Mouse (Mus musculus): ENCODE measurements around the gene Lsm14b. TPM values are rescaled to one million over a fixed set of nuclear protein-coding genes. Genes with fewer than 3 reads are reported as not detected.

Lsm14b gene
- total and polyA plus RNA-seq, 2 experiments from 2014 or later, result 23.6 to 118 TPM

DNA sequence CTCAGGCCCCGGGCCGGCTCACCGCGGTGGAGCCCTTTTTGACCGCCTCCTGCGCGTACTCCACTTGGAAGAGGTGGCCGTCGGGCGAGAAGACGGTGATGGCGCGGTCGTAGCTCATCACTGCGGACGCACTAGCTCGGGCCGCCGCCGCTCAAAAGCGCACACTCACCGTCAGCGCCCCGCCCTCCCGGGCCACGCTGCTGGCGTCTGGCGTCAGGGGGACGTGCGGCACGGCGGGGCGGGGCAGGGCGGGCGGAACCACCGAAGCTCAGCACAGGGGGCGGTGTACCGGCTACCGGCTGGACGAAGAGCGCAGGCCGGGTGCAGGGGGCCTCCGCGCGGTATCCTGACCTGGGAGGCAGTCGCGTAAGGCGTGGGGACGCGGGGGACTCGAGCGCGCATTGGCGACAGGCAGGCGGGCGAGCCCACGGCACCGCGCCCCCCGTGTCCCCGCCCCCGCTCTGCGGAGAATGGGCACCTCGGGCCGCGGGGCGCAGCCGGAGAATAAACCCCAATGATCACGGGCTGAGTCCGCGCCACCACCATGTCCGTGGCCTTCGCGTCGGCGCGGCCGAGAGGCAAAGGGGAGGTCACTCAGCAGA is 17.6 kb downstream of the Lsm14b start, which contains the start of the genes Psma7 and Ss18l1:
Gene Psma7 (minus strand): TSS at position 178 of the 602 bp plus-strand sequence.
Gene Ss18l1 (plus strand): TSS at position 254 of the 602 bp plus-strand sequence.
- TF ChIP-seq CTCF (IDR thresholded peaks at IDR 0.05), result peak; percentile 42
- Histone ChIP-seq H3K4me1 (ENCODE audit: insufficient read depth, low read length) (peaks cover 16% of the 10 kb centered on the region), H3K27me3 (ENCODE audit: insufficient read depth, low read length) (no peaks in the 10 kb centered on the region), H3K4me2 (ENCODE audit: low read depth, low read length, poor library complexity, severe bottlenecking) (peak within 1 kb of the TSS; percentile 79), H3K27ac (ENCODE audit: low read depth, low read length) (peak within 1 kb of the TSS; percentile 99), H3K9me3 (ENCODE audit: low read length) (no peaks in the 10 kb centered on the region), H3K36me3 (ENCODE audit: insufficient read depth, low read length) (peaks cover 21% of the 10 kb centered on the region), H3K4me3 (ENCODE audit: low read depth, low read length) (peak within 1 kb of the TSS; percentile 98), H3K9ac (replicated peaks; ENCODE audit: low read length, poor library complexity, severe bottlenecking) (peak within 1 kb of the TSS; percentile 92)
- under 1% methylated on average over 69 of the region's 78 CpGs for WGBS
- DNase-seq (ENCODE audit: low spot score) (peak; percentile 95), ATAC-seq (ENCODE audit: low FRiP score) (peak; percentile 96)

DNA sequence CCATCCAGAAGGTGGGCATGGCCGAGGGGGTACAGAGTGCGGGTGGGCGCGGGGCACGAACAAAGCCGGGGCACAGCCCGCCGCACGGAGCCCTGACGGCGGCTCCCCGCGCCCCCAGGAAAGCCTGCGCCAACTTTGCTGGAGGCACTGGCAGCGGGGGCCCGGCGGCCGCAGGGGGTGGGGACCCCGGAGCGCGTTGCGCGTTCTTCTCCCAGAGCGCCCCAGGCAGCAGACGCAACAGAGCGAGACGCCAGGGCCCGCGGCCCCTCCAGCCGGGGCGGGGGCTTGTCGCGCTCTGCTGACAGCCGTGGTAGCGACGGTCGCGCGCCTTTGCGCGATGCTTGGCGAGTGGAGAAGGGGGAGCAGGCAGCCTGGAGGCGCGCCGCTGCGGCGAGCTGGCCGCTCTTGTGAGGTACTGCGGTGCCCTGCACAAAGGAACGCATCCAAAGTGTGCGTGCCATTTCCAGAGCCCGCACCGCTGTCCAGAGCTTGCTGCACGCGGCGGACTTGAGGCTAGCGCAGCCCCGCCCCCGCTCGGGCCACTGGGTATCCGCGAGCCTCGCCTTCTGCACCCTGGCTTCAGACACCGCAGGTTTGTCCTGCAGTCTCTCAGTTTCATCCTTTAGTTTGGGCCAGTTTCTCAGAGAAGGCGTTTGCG is 18.2 kb downstream of the Lsm14b start:
- peak overlapping the region; percentile 79 for H3K4me2 ChIP-seq (ENCODE audit: low read depth, low read length, poor library complexity, severe bottlenecking)
- 0% methylated on average over 50 of the region's 66 CpGs for WGBS
- H3K27ac ChIP-seq (ENCODE audit: low read depth, low read length), result peak overlapping the region; percentile 99
- no peaks in the 10 kb centered on the region for H3K9me3 ChIP-seq (ENCODE audit: low read length)
- peak overlapping the region; percentile 92 for H3K9ac ChIP-seq (replicated peaks; ENCODE audit: low read length, poor library complexity, severe bottlenecking)
- no peaks in the 10 kb centered on the region for H3K27me3 ChIP-seq (ENCODE audit: insufficient read depth, low read length)
- peaks cover 16% of the 10 kb centered on the region; the same call in 1 of the 2 replicates for H3K36me3 ChIP-seq (ENCODE audit: insufficient read depth, low read length)
- H3K4me3 ChIP-seq (ENCODE audit: low read depth, low read length), result peak overlapping the region; percentile 98
- DNase-seq (ENCODE audit: low spot score), result peak; percentile 77
- peak; percentile 76 for ATAC-seq (ENCODE audit: low FRiP score)
- TF ChIP-seq CTCF (IDR thresholded peaks at IDR 0.05), result no peak
- peaks cover 16% of the 10 kb centered on the region for H3K4me1 ChIP-seq (ENCODE audit: insufficient read depth, low read length)

DNA sequence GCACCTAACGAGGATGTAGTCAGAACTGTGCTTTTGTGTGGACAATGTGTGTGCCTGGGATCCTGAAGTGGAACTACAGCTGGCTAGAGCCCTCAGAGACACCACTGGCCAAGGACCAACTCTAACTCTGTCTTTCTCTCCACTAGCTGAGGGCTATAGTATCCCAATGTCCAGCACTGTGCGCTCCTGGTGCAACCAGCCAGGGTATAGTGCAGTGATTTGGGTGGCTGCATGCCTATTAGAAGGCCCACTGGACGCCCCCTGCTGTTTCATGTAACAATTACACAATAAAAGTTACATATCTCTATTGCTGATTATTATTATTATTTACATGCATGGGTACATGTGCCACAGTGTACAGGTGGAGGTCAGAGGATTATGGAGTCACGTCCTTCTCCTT is 20.5 kb downstream of the Lsm14b start:
- Histone ChIP-seq H3K27me3 (ENCODE audit: insufficient read depth, low read length) (no peaks in the 10 kb centered on the region), H3K36me3 (ENCODE audit: insufficient read depth, low read length) (0 out of 2 replicates have a peak, but pooled peaks cover 5% of the 10 kb centered on the region), H3K9me3 (ENCODE audit: low read length) (no peaks in the 10 kb centered on the region), H3K4me1 (ENCODE audit: insufficient read depth, low read length) (peaks cover 14% of the 10 kb centered on the region), H3K27ac (ENCODE audit: low read depth, low read length) (no peak overlapping the region), H3K9ac (replicated peaks; ENCODE audit: low read length, poor library complexity, severe bottlenecking) (no peak overlapping the region), H3K4me3 (ENCODE audit: low read depth, low read length) (no peak overlapping the region), H3K4me2 (ENCODE audit: low read depth, low read length, poor library complexity, severe bottlenecking) (no peak overlapping the region)
- 54% methylated on average over 4 of the region's 4 CpGs for WGBS
- DNase-seq (ENCODE audit: low spot score) (peak; percentile 57), ATAC-seq (ENCODE audit: low FRiP score) (no peak)
- peak; percentile 75 for TF ChIP-seq CTCF (IDR thresholded peaks at IDR 0.05)

DNA sequence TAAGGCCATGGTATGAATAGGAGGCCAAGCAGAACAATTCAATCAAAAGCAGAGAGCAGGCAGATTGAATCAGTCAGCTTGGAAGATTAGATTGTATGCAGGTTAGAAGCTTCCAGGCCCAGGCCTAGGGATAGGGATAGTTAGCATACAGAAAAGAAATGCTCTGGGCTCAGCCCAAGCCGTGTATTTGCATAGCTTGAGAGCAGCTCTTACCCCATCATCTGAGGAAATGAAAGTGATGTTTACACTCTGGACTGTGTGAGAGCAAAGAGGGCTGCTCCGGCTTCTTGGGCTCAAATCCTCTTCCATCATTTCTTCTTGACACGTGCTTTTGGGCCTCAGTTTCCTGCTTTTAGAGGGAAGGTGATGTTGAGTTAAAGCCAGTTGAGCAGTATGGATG is 22.8 kb downstream of the Lsm14b start:
- Histone ChIP-seq H3K9ac (replicated peaks; ENCODE audit: low read length, poor library complexity, severe bottlenecking) (no peak overlapping the region), H3K27me3 (ENCODE audit: insufficient read depth, low read length) (no peaks in the 10 kb centered on the region), H3K4me2 (ENCODE audit: low read depth, low read length, poor library complexity, severe bottlenecking) (no peak overlapping the region), H3K4me3 (ENCODE audit: low read depth, low read length) (no peak overlapping the region), H3K4me1 (ENCODE audit: insufficient read depth, low read length) (peaks cover 7% of the 10 kb centered on the region), H3K27ac (ENCODE audit: low read depth, low read length) (no peak overlapping the region), H3K36me3 (ENCODE audit: insufficient read depth, low read length) (peaks cover 8% of the 10 kb centered on the region), H3K9me3 (ENCODE audit: low read length) (no peaks in the 10 kb centered on the region)
- no peak for DNase-seq (ENCODE audit: low spot score)
- 93% methylated on average over 3 of the region's 3 CpGs for WGBS
- no peak for ATAC-seq (ENCODE audit: low FRiP score)
- TF ChIP-seq CTCF (IDR thresholded peaks at IDR 0.05), result no peak

DNA sequence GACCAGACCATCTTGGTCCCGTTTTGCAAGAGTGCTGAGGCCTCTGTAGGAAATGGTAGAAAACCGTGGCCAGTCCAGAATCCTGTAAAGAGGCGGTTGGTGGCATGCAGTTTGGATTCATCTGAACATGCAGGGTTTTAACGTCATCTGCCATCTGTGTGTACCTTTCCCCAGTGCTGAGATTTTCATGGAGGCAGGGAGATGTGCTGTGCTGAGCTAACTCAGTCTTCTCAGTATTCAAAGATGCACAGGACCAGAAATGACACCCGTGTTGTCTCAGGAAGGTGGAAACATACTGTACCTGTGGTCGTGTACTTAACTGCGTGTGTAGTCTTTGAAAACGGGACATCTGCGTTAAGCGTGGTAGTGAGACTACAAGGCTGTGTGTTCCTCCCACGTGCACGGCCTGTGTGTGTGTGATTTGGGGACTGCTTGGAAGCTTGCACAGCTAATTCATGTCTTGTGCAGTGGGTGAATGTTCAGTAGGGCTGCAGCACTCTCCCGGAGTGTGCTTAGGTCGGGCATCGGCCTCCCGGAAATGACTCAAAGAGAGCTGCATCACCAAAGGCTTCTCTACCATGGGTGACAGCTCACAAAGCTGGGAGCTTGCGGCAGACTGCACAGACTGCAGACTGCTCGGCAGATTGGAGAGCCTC is 23.3 kb downstream of the Lsm14b start:
- Histone ChIP-seq H3K9ac (replicated peaks; ENCODE audit: low read length, poor library complexity, severe bottlenecking) (no peak overlapping the region), H3K36me3 (ENCODE audit: insufficient read depth, low read length) (peaks cover 13% of the 10 kb centered on the region), H3K4me3 (ENCODE audit: low read depth, low read length) (no peak overlapping the region), H3K27me3 (ENCODE audit: insufficient read depth, low read length) (no peaks in the 10 kb centered on the region), H3K27ac (ENCODE audit: low read depth, low read length) (no peak overlapping the region), H3K4me1 (ENCODE audit: insufficient read depth, low read length) (peaks cover 7% of the 10 kb centered on the region), H3K4me2 (ENCODE audit: low read depth, low read length, poor library complexity, severe bottlenecking) (no peak overlapping the region), H3K9me3 (ENCODE audit: low read length) (no peaks in the 10 kb centered on the region)
- WGBS, result 95% methylated on average over 18 of the region's 18 CpGs
- TF ChIP-seq CTCF (IDR thresholded peaks at IDR 0.05), result no peak
- no peak for ATAC-seq (ENCODE audit: low FRiP score)
- DNase-seq (ENCODE audit: low spot score), result no peak

DNA sequence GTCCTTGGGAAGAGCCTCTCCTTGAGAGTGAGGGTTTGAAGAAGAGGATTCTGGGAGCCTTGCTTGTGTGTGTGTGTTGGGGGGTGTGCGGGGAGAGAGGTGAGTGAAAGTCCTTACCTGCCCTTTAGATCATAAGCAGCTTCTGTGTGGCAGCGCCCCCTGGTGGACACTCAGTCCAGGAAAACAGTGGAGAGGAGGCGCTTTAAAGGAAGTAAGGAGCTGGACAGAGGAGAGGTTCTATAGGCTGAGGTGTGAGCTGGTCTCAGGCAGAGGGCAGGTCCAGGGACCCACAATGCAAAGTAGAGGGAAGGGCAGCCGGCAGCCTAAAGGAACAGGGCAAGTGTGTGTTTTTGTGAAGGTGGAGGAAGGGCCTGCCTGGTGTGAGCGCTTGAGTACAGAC is 26.2 kb downstream of the Lsm14b start:
- ATAC-seq (ENCODE audit: low FRiP score), result peak; percentile 35
- no peaks in the 10 kb centered on the region for H3K27me3 ChIP-seq (ENCODE audit: insufficient read depth, low read length)
- WGBS, result 26% methylated on average over 5 of the region's 5 CpGs
- H3K36me3 ChIP-seq (ENCODE audit: insufficient read depth, low read length), result peaks cover 38% of the 10 kb centered on the region
- TF ChIP-seq CTCF (IDR thresholded peaks at IDR 0.05), result peak; percentile 94
- peak; percentile 80 for DNase-seq (ENCODE audit: low spot score)
- H3K4me1 ChIP-seq (ENCODE audit: insufficient read depth, low read length), result no peaks in the 10 kb centered on the region; the same call in 1 of the 2 replicates
- H3K9me3 ChIP-seq (ENCODE audit: low read length), result no peaks in the 10 kb centered on the region
- H3K9ac ChIP-seq (replicated peaks; ENCODE audit: low read length, poor library complexity, severe bottlenecking), result no peak overlapping the region
- no peak overlapping the region for H3K27ac ChIP-seq (ENCODE audit: low read depth, low read length)
- no peak overlapping the region for H3K4me2 ChIP-seq (ENCODE audit: low read depth, low read length, poor library complexity, severe bottlenecking)
- no peak overlapping the region for H3K4me3 ChIP-seq (ENCODE audit: low read depth, low read length)

Measured in midbrain, postnatal 0 days (tissue).